Mouse (Mus musculus) liver, adult 2 months (tissue): ENCODE results near the gene Gm21976.

ENCODE experiments used
- CTCF ChIP-seq: fragments of 200-500 bp; IDR thresholded peaks from 2 replicates; pipeline ENCODE4 v1.5.1; 2011; ENCODE audit warnings: low read depth, low read length, control low read depth
- POLR2A ChIP-seq: fragments of 200-500 bp; IDR thresholded peaks from 2 replicates; pipeline ENCODE4 v1.6.1; 2011; ENCODE audit warnings: low read length, control low read depth; ENCODE audit not compliant: insufficient read depth; ENCODE audit errors: extremely low read depth

- TF ChIP-seq CTCF (no peak), POLR2A (peak; percentile 48; the same call in 1 of the 2 replicates)
Observed at GRCm38 (mm10) chr13:98262636-98263457, 16.8 kb upstream of the Gm21976 start, which contains the start of the genes Utp15 and Ankra2.
